Mouse (Mus musculus) cortical plate, adult 2 months (tissue): Measurements from ENCODE around the gene Tsc2.

ENCODE experiments used
- CTCF ChIP-seq: fragments of 200-500 bp; IDR thresholded peaks from 2 replicates; pipeline ENCODE4 v1.5.1; 2011; ENCODE audit warnings: mild to moderate bottlenecking, control low read depth, low read length; ENCODE audit not compliant: insufficient read depth; ENCODE audit errors: extremely low read depth
- POLR2A ChIP-seq: fragments of 200-500 bp; IDR thresholded peaks from 2 replicates; pipeline ENCODE4 v1.6.1; 2011; ENCODE audit warnings: mild to moderate bottlenecking, low read length, control low read depth; ENCODE audit not compliant: insufficient read depth; ENCODE audit errors: extremely low read depth

DNA sequence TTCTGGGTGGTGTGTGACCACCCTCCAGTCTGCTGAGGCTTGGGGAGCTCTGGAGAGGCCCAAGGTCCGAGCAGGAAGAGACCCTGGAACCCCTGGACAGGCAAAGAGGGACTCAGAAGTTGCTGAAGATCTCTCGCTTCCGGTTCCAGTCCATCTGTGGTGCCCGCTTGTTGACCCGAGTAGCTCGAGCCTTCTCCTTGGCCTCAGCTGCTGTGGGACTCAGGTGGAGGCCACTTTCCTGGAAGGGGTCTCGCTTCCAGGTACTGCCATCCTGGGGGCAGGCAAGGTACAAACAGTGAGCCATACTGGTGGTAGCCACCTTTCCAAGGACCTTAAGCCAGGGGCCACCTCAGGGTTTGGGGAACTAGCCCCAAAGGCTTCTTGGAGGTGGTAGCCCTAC is 7.7 kb upstream of the Tsc2 start:
- TF ChIP-seq CTCF, result no peak
- no peak for TF ChIP-seq POLR2A
